In the genomic region with DNA sequence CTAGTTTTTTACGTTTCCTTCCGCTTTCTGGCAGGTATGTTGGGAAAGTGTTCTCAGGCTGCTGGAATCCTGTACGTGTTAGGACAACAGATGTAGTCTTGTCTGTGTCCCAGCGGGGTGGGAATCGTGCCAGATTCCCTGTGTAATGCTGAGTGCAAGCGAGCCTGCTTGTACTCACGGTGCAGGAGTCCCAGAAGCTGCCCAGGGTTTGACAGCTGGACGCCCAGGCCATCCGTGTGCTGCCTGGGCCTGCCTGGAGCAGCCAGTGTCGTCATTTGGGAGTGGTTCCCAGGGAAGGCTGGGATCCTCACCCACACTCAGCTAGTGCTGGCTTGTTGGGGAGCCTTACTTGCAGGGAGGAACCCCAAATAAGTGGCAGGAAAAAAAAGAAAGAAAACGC, we compare ENCODE assay signal across 8 mouse cellular contexts. TPM values are rescaled to one million over a fixed set of nuclear protein-coding genes. Genes with fewer than 3 reads are reported as not detected.
DNase-seq lines count a peak whose midpoint lies in the region; ATAC-seq lines count a peak whose summit lies in the region.

No protein-coding gene starts in this region.

- 43% methylated on average over 11 of the region's 11 CpGs for WGBS in hindbrain, embryonic 14.5 days
- 54% methylated on average over 11 of the region's 11 CpGs for WGBS in hindbrain, embryonic 10.5 days
- WGBS in heart, embryonic 12.5 days: 15% methylated on average over 11 of the region's 11 CpGs

- peak; percentile 57 for DNase-seq in hindbrain, embryonic 14.5 days (ENCODE audit: low spot score)
- no peak for DNase-seq in hindbrain, embryonic 10.5 days (ENCODE audit: low spot score)
- DNase-seq in retina, postnatal 1 day: peak; percentile 31
- DNase-seq in retina, embryonic 14.5 days (ENCODE audit: low spot score): no peak
- peak; percentile 38 for DNase-seq in lung, postnatal 14 days
- DNase-seq in spleen, postnatal 4 days (ENCODE audit: low spot score in 2 of 2): no peak

- no peak overlapping the region for H3K27ac ChIP-seq in hindbrain, embryonic 14.5 days
- no peak overlapping the region for H3K27ac ChIP-seq in hindbrain, embryonic 10.5 days
- peak overlapping the region; percentile 93 for H3K27ac ChIP-seq in heart, embryonic 12.5 days (ENCODE audit: poor library complexity, severe bottlenecking)

- no peak overlapping the region for H3K4me3 ChIP-seq in hindbrain, embryonic 14.5 days (replicated peaks; ENCODE audit: low read length)
- H3K4me3 ChIP-seq in hindbrain, embryonic 10.5 days: no peak overlapping the region
- H3K4me3 ChIP-seq in heart, embryonic 12.5 days: 0 out of 2 replicates have a peak overlapping the region, but pooled peaks have one; percentile 1

- H3K4me2 ChIP-seq in hindbrain, embryonic 14.5 days (replicated peaks): no peak overlapping the region
- H3K4me2 ChIP-seq in heart, embryonic 12.5 days: peak overlapping the region; percentile 40

- no peak for ATAC-seq in hindbrain, embryonic 14.5 days (ENCODE audit: low FRiP score)
- ATAC-seq in heart, embryonic 12.5 days (ENCODE audit: insufficient number of reproducible peaks, low FRiP score): peak; percentile 92
- no peak for ATAC-seq in megakaryocyte-erythroid progenitor cell, adult 5-6 weeks (replicated peaks; ENCODE audit: low FRiP score, low TSS enrichment, poor library complexity, severe bottlenecking)

- H3K4me1 ChIP-seq in hindbrain, embryonic 14.5 days (replicated peaks; ENCODE audit: control insufficient read depth, insufficient read depth, low read length): no peaks in the 10 kb centered on the region
- no peaks in the 10 kb centered on the region for H3K4me1 ChIP-seq in hindbrain, embryonic 10.5 days (replicated peaks)
- H3K4me1 ChIP-seq in heart, embryonic 12.5 days (replicated peaks): peaks cover 51% of the 10 kb centered on the region

- no peaks in the 10 kb centered on the region for H3K36me3 ChIP-seq in hindbrain, embryonic 14.5 days (replicated peaks; ENCODE audit: control insufficient read depth, insufficient read depth)
- H3K36me3 ChIP-seq in hindbrain, embryonic 10.5 days: no peaks in the 10 kb centered on the region
- peaks cover 34% of the 10 kb centered on the region for H3K36me3 ChIP-seq in heart, embryonic 12.5 days

- H3K9me3 ChIP-seq in hindbrain, embryonic 14.5 days (ENCODE audit: control insufficient read depth, low read length): no peaks in the 10 kb centered on the region
- no peaks in the 10 kb centered on the region for H3K9me3 ChIP-seq in hindbrain, embryonic 10.5 days
- H3K9me3 ChIP-seq in heart, embryonic 12.5 days (replicated peaks): no peaks in the 10 kb centered on the region

- H3K9ac ChIP-seq in hindbrain, embryonic 14.5 days: no peak overlapping the region
- peak overlapping the region; percentile 46 for H3K9ac ChIP-seq in heart, embryonic 12.5 days

- peaks cover 19% of the 10 kb centered on the region for H3K27me3 ChIP-seq in hindbrain, embryonic 14.5 days (ENCODE audit: control insufficient read depth, insufficient read depth, low read length)
- peaks cover 21% of the 10 kb centered on the region for H3K27me3 ChIP-seq in hindbrain, embryonic 10.5 days (ENCODE audit: insufficient read depth, poor library complexity, severe bottlenecking)
- no peaks in the 10 kb centered on the region for H3K27me3 ChIP-seq in heart, embryonic 12.5 days (replicated peaks)

RNA-seq across cellular contexts. Expression of a gene that starts 11.6 kb away (rescaled TPM):
- polyA plus RNA-seq in hindbrain, embryonic 14.5 days (2014; fragmentation: Nextera tagmentation; extraction: Ambion mirVana): 0.35 and 0.42 TPM in 2 replicates
- polyA plus RNA-seq in hindbrain, embryonic 10.5 days (2016; fragmentation: Nextera tagmentation; extraction: Ambion mirVana): 0.98 and 1.3 TPM in 2 replicates
- polyA plus RNA-seq in heart, embryonic 12.5 days (2016; fragmentation: Nextera tagmentation; extraction: Ambion mirVana): 48.7 and 55.8 TPM in 2 replicates
- not detected in 2 replicates for total RNA-seq in megakaryocyte-erythroid progenitor cell, adult 5-6 weeks (2014; fragmentation: Nextera tagmentation)
- total RNA-seq in megakaryocyte-erythroid progenitor cell, adult 5-6 weeks (2017): not detected in 2 replicates

RNA-seq across cellular contexts. Expression of a gene that starts 42.1 kb away (rescaled TPM):
- 21.2 and 26.0 TPM in 2 replicates for polyA plus RNA-seq in hindbrain, embryonic 14.5 days (2014; fragmentation: Nextera tagmentation; extraction: Ambion mirVana)
- 25.2 and 34.3 TPM in 2 replicates for polyA plus RNA-seq in hindbrain, embryonic 10.5 days (2016; fragmentation: Nextera tagmentation; extraction: Ambion mirVana)
- polyA plus RNA-seq in heart, embryonic 12.5 days (2016; fragmentation: Nextera tagmentation; extraction: Ambion mirVana): 28.2 and 30.2 TPM in 2 replicates
- 58.4 and 90.2 TPM in 2 replicates for total RNA-seq in megakaryocyte-erythroid progenitor cell, adult 5-6 weeks (2014; fragmentation: Nextera tagmentation)
- 129 and 148 TPM in 2 replicates for total RNA-seq in megakaryocyte-erythroid progenitor cell, adult 5-6 weeks (2017)

Comparison
In these comparisons a context has a peak if more than half of its experiments do, and no peak if none do; other contexts are left out.
1. DNase-seq: peak in hindbrain, embryonic 14.5 days (single experiment), retina, postnatal 1 day (single experiment) and lung, postnatal 14 days (single experiment); none in hindbrain, embryonic 10.5 days (single experiment), retina, embryonic 14.5 days (single experiment) and spleen, postnatal 4 days (0 of 2).
2. RNA of a gene that starts 11.6 kb away (polyA plus RNA-seq): 48.7 to 55.8 TPM in heart, embryonic 12.5 days; 0.98 to 1.3 TPM in hindbrain, embryonic 10.5 days and 0.35 to 0.42 TPM in hindbrain, embryonic 14.5 days; every median in the first group is over 10 times any median in the second.